Mouse (Mus musculus) megakaryocyte, embryonic 14.5 days (primary cell): ENCODE measurements around the gene Tstd1.

ENCODE experiments used
- FLI1 ChIP-seq: IDR thresholded peaks from 2 replicates; pipeline ENCODE4 v1.6.1; 2012; ENCODE audit warnings: low read length, inconsistent platforms, mixed read lengths
- GATA1 ChIP-seq: IDR thresholded peaks from 3 replicates; pipeline ENCODE4 v1.6.1; 2012; ENCODE audit warnings: mixed read lengths, low read length, inconsistent platforms, borderline replicate concordance

GRCm38 (mm10) chr1:171445050-171445449, 26.4 kb downstream of the Tstd1 start:
- TF ChIP-seq GATA1 (no peak), FLI1 (no peak)
